Mouse (Mus musculus) C2C12 (cell line): ENCODE results near the gene Riiad1.

Source experiments
- CTCF ChIP-seq: IDR thresholded peaks from one replicate; pipeline ENCODE4 v1.5.1; 2011; ENCODE audit not compliant: control insufficient read depth, insufficient read depth, insufficient read length
- MYOD1 ChIP-seq: IDR thresholded peaks from one replicate; pipeline ENCODE4 v1.6.1; 2011; ENCODE audit warnings: low read depth; ENCODE audit not compliant: control insufficient read depth, insufficient read length

DNA sequence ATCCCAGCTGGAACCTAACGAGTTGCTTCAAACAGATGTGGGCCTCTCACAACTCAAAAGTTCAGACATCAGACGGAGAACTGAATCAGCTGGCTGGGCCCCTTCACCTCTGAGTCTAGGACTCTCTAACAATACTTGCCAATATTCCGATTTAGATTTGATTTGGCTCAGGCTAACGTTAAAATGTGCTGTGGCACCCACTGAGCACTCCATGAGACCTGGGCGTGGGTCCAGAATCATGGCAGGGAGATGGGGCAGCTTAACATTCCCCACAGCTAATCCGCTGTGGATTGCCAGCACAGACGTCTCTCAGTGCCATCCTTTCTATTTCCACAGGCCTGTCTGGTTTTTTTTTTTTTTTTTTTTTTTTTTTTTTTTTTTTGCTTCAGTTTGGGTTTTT, 5.8 kb upstream of the Riiad1 start:
- TF ChIP-seq CTCF (no peak), MYOD1 (no peak)
